Mouse (Mus musculus) liver, embryonic 14.5 days (tissue): ENCODE results near the gene Ano10. TPM values are rescaled to one million over a fixed set of nuclear protein-coding genes. Genes with fewer than 3 reads are reported as not detected.
"Not testable (repeated sequence)": the region's sequence is repeated elsewhere in the genome, so short reads cannot be mapped to it uniquely, and the experiment has no call there.

Experiments
- ATAC-seq: fragments of 200-750 bp; cut with Nextera tagmentation; 2 replicates; pipeline ENCODE4 v1.8.0; 2017; ENCODE audit warnings: moderate number of reproducible peaks, mild to moderate bottlenecking, moderate library complexity; ENCODE audit not compliant: insufficient read depth
- DNase-seq, 3 experiments: peaks; one replicate each; pipeline ENCODE4 v3.0.0-alpha.2; 2012 to 2013; ENCODE audit warnings: low read depth in 3 of 3, low spot score in 3 of 3
- H3K27ac ChIP-seq: fragments of 300-500 bp; sonication (generic); 2 replicates; pipeline ENCODE4 v1.5.1; 2014; ENCODE audit warnings: moderate library complexity, mild to moderate bottlenecking, control low read depth, inconsistent platforms
- H3K27me3 ChIP-seq: fragments of 300-500 bp; sonication (generic); 2 replicates; pipeline ENCODE4 v1.6.1; 2014; ENCODE audit warnings: mild to moderate bottlenecking, low read length, moderate library complexity; ENCODE audit not compliant: control insufficient read depth, insufficient read depth
- H3K36me3 ChIP-seq: fragments of 300-500 bp; sonication (generic); replicated peaks from 2 replicates; pipeline ENCODE4 v1.6.1; 2014; ENCODE audit warnings: low read depth; ENCODE audit not compliant: control insufficient read depth, insufficient read depth
- H3K4me1 ChIP-seq, 2 experiments: fragments of 200-500 bp in 1 of 2; fragments of 300-500 bp in 1 of 2; sonication (generic) in 1 of 2; replicated peaks; 2 replicates each; pipeline ENCODE4 v1.6.1; 2012 to 2014; ENCODE audit warnings: antibody characterized with exemption in 1 of 2, inconsistent platforms in 1 of 2, low read length in 1 of 2; ENCODE audit not compliant: control insufficient read depth in 2 of 2, insufficient read depth in 2 of 2
- H3K4me2 ChIP-seq: fragments of 300-500 bp; sonication (generic); 2 replicates; pipeline ENCODE4 v1.6.1; 2014; ENCODE audit warnings: low read depth, mild to moderate bottlenecking, control low read depth, moderate library complexity
- H3K4me3 ChIP-seq, 2 experiments: fragments of 200-500 bp in 1 of 2; fragments of 300-500 bp in 1 of 2; sonication (generic) in 1 of 2; 2 replicates each; pipeline ENCODE4 v1.5.1; 2012 to 2014; ENCODE audit warnings: low read depth in 2 of 2, low read length in 2 of 2, mild to moderate bottlenecking in 2 of 2, control low read depth in 1 of 2, inconsistent platforms in 1 of 2, moderate library complexity in 1 of 2; ENCODE audit not compliant: insufficient read depth in 1 of 2
- H3K9ac ChIP-seq: fragments of 300-500 bp; sonication (generic); replicated peaks from 2 replicates; pipeline ENCODE4 v1.6.1; 2014; ENCODE audit warnings: mild to moderate bottlenecking, control low read depth, moderate library complexity
- H3K9me3 ChIP-seq: fragments of 300-500 bp; sonication (generic); 2 replicates; pipeline ENCODE4 v1.6.1; 2016; ENCODE audit warnings: low read length, mixed read lengths; ENCODE audit not compliant: control insufficient read depth
- CTCF ChIP-seq: IDR thresholded peaks from 2 replicates; pipeline ENCODE4 v1.5.1; 2016; ENCODE audit warnings: antibody characterized with exemption, low read depth, control low read depth
- EP300 ChIP-seq: IDR thresholded peaks from 2 replicates; pipeline ENCODE4 v1.6.1; 2016; ENCODE audit warnings: antibody characterized with exemption, low read depth
- WGBS: fragments of 180-500 bp; shearing (Covaris S2); extraction: QIAGEN DNeasy Blood & Tissue Kit; methylation state at CpG from one replicate; pipeline ENCODE4 v1.1.7; 2014; ENCODE audit not compliant: insufficient replicate concordance; 5-methylcytosine and 5-hydroxymethylcytosine counted together
- polyA plus RNA-seq, 2 experiments: library from polyadenylated mRNA; depleted of rRNA in 1 of 2; stranded (reverse) in 1 of 2; unstranded in 1 of 2; fragments of >200 nt; fragmentation: Nextera tagmentation in 1 of 2; extraction: Ambion mirVana in 1 of 2; gene quantifications; 2 replicates each; pipeline versions ENCODE4 v1.2.1 to v1.2.3; 2012 to 2014

The Ano10 gene
- polyA plus RNA-seq, 2 experiments: 6.9 to 11.4 TPM

- WGBS: 56% methylated on average over 6 of the region's 6 CpGs
- H3K36me3 ChIP-seq: no peaks in the 10 kb centered on the region
- no peak overlapping the region for H3K9ac ChIP-seq
- no peak overlapping the region for H3K4me2 ChIP-seq
- H3K9me3 ChIP-seq: no peaks in the 10 kb centered on the region
- H3K4me1 ChIP-seq: 0 out of 4 replicates have a peak, but pooled peaks cover 0 to 2% of the 10 kb centered on the region in 2 experiments
- no peak overlapping the region for H3K27ac ChIP-seq
- H3K4me3 ChIP-seq: no peak overlapping the region
- no peak for DNase-seq
- TF ChIP-seq CTCF: no peak
- no peak for ATAC-seq
- no peaks in the 10 kb centered on the region for H3K27me3 ChIP-seq
Measured at GRCm38 (mm10) chr9:122174723-122175122, 119.5 kb downstream of the Ano10 start.

- no peak overlapping the region for H3K4me2 ChIP-seq
- H3K9ac ChIP-seq: no peak overlapping the region
- H3K4me1 ChIP-seq: 0 out of 4 replicates have a peak, but pooled peaks cover 0 to 2% of the 10 kb centered on the region in 2 experiments
- no peak overlapping the region for H3K27ac ChIP-seq
- WGBS: 73% methylated on average over 9 of the region's 9 CpGs
- no peak for TF ChIP-seq CTCF
- no peak for TF ChIP-seq EP300
- no peaks in the 10 kb centered on the region for H3K9me3 ChIP-seq
- DNase-seq (no peak), ATAC-seq (no peak)
- H3K4me3 ChIP-seq: no peak overlapping the region
- no peaks in the 10 kb centered on the region for H3K36me3 ChIP-seq
- no peaks in the 10 kb centered on the region for H3K27me3 ChIP-seq
Measured at GRCm38 (mm10) chr9:122173405-122174233, 120.6 kb downstream of the Ano10 start.

GRCm38 (mm10) chr9:122172612-122173186 is 121.5 kb downstream of the Ano10 start:
- WGBS: 77% methylated on average over 11 of the region's 11 CpGs
- Histone ChIP-seq H3K36me3 (no peaks in the 10 kb centered on the region), H3K4me2 (no peak overlapping the region), H3K9me3 (no peaks in the 10 kb centered on the region), H3K4me1 (0 out of 4 replicates have a peak, but pooled peaks cover 0 to 2% of the 10 kb centered on the region in 2 experiments), H3K27me3 (no peaks in the 10 kb centered on the region), H3K9ac (no peak overlapping the region), H3K4me3 (no peak overlapping the region), H3K27ac (no peak overlapping the region)
- DNase-seq (no peak), ATAC-seq (no peak)
- TF ChIP-seq CTCF (no peak), EP300 (no peak)

- Histone ChIP-seq H3K4me2 (no peak overlapping the region), H3K4me3 (no peak overlapping the region), H3K9ac (no peak overlapping the region), H3K27me3 (no peaks in the 10 kb centered on the region), H3K9me3 (no peaks in the 10 kb centered on the region), H3K27ac (no peak overlapping the region), H3K4me1 (0 out of 4 replicates have a peak, but pooled peaks cover 0 to 2% of the 10 kb centered on the region in 2 experiments), H3K36me3 (peaks cover 5% of the 10 kb centered on the region)
- DNase-seq: no peak
- no peak for TF ChIP-seq EP300
- 75% methylated on average over 6 of the region's 6 CpGs for WGBS
- ATAC-seq: no peak
Measured at GRCm38 (mm10) chr9:122169901-122170300, 124.3 kb downstream of the Ano10 start.

GRCm38 (mm10) chr9:122167719-122168118 is 126.5 kb downstream of the Ano10 start:
- DNase-seq, H3K27me3 ChIP-seq, H3K9me3 ChIP-seq, H3K27ac ChIP-seq, H3K4me1 ChIP-seq, H3K9ac ChIP-seq, H3K4me2 ChIP-seq, ATAC-seq, H3K4me3 ChIP-seq, H3K36me3 ChIP-seq: not testable (repeated sequence)
- 76% methylated on average over 5 of the region's 5 CpGs for WGBS
